Mouse (Mus musculus): ENCODE measurements at regions not wholly inside any gene's neighbourhood (a gene's known extent, or its start where the extent isn't known, plus 50 kb on each side); places are given as distances from the start of the nearest gene placed in this dataset.

DNA sequence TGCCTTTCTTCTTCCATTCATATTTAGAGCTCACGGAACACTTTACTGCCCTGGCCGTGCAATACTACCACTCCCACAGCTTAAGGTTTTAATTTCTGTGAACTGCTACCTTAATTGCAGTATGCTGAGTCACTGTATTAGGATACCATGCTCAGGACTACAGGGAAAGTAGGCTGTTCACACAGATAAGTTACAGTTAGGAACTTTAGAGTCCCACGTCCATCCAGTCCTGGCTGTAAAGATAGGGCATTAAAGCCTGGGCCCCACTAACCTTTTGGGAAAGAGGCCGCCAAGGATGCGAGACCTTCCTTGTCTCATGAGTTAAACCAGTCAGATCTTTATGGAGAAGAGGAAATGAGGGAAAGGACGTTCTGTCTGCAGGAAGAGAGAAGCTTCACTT lies 574.6 kb downstream of the Stpg2 start:
- no peak for DNase-seq (ENCODE audit: low spot score in 2 of 2)

DNA sequence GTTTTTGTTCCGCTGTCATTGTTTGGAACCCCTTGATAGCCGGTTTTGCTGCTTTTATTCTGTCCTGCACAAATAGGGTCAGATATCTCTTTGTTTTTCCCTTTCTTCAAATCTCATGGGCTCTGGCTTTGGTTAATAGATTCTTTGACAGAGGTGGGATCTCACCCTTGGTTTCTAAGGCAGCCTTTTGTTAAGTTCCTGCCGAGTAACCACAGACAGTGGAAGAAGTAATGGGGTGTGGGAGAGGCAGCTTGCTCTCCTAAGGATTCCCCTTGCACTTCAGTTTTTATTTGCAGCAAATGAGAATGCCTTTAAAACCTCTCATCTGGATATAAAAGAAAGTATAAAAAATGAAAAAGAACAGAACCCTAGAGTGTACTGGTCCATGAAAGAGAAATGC lies 577.9 kb downstream of the Stpg2 start:
- DNase-seq (ENCODE audit: low spot score in 2 of 2): no peak

DNA sequence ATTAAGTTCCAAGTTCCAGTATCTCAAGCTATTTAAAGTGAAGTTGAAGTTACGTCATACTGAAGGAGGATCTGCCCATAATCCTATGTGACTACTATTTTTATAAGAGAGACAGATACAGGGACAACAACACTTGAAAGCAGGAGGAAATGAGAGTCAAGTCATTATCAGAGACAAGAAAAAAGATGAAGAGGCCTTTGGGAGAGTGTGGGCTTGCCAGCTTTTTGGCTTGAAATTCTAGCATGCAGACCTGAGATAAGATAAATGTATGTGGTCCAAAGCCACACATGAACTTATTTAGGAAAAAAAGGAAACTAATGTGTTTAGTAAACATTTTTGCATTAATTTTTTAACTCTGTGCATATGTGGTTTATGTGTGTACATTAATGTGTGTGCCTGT lies 581.0 kb downstream of the Stpg2 start:
- DNase-seq (ENCODE audit: low spot score in 2 of 2): no peak

DNA sequence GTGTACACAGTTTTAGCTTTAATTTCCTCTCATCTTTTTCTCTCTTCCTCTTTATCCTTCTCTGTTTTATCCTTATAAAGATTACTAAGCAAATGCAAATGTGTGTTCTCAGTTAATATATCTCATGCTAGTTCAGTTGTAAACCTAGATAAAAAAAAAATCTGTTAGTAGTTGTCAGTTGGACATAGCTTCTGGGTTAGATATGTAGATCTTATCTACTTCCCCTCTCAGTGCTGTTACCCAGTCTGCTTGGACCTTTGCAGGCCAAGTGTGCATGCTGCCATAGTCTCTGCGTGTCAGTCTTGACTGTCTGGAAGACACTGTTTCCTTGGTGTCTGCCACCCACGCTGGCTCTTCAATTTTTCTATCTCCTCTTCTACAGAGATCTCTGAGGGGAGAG lies 583.4 kb downstream of the Stpg2 start:
- no peak for DNase-seq (ENCODE audit: low spot score in 2 of 2)

DNA sequence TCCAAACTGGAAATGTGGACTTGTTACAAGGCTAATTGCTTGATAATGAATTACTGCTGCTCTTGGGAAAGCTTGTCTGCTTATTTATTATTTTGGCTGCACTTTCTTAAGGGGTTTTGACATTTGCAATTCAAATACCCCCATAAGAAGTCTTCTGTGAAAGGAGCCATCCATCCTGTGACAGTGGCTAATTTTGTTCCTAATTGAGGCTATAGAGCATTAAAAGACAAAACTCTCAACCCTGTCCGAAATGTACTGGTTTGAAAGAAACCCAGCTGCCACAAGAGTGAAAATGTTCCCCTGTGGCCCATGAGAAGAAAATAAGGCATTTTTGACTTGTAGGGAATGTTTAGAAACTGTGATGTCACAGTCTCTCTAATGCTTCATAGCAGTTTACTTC lies 591.2 kb downstream of the Stpg2 start:
- DNase-seq (ENCODE audit: low spot score in 2 of 2): no peak

DNA sequence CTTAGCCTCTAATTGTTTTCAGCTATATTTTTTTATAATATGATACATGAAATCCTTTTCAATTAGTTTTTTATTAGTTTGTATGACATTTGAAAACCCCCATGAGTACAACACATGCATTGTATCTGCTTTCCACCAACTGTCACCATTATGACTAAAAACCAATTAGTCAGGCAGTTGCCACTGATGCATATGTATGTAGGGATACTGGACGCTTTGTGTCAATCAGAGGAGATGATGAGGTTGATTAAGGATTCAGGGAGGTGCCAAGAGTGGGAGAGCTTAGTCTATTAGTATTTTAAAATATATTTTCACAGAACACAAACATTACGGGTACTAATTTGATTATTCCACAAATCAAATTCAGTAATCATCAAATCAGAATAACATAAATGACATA lies 593.6 kb downstream of the Stpg2 start:
- DNase-seq (ENCODE audit: low spot score in 2 of 2): no peak

DNA sequence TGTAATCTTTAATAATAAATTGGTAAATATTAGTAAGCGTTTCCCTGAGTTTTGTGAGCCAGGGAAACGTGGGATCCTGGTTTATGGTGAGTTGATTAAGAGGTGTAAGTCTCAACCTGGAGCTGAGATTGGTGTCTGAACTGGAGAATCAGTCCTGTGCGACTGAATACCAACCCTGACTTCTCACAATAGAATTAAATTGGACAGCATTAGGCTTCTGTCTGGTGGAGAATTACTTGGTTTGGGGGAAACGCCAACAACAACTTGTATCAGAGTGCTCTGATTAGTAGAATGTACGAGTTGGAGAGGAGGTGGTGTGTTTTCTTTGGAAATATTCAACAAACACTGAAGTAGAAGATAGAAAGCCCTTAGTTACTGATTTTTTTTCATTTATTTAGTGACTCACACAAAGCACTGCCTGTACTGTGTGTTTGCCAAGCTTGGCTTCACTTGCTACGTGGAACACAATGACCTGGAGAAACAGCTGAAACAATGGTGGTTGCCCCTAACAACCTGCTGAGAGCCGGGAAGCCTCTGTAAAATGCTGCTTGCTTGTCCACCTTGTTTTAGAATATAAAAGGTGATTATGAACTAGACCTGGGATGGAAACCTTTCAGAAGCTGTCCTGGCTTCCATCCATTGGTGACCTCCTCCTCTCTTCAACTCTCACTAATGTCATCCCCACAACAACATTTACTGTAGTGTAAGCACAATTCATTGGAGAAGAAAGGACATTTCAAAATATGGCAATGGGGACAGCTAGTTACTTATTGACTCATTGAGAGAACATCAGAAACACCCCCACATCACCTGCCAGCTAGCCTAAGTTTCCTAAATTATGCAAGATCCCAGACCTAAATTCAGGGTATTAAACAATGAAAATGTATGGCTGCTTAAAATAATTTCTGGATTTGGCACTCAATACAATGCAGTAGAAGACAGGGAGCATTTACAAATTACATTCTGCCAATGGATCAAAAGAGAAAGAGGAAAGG lies 597.5 kb downstream of the Stpg2 start:
- DNase-seq (ENCODE audit: low spot score in 2 of 2): peak; percentile 32 to 40

DNA sequence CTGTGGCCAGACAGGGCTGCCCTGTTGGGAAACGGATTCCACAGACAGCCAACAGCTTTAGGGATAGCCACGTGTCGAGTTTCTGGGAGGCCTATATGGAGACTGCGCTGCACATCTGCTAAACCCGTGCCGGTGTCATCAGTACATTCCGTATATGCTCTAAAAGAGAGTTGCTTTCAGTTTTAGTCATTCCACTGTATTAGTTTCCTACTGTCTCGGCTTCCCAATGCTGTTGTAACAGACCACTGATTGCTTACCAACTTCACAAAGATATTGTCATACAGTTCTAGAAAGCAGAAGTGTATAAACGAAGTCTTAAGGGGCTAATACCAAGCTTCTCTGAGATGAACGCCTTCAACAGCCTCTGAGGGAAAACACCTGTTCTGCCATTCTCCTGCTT lies 622.5 kb downstream of the Stpg2 start:
- no peak for DNase-seq (ENCODE audit: low spot score in 2 of 2)

DNA sequence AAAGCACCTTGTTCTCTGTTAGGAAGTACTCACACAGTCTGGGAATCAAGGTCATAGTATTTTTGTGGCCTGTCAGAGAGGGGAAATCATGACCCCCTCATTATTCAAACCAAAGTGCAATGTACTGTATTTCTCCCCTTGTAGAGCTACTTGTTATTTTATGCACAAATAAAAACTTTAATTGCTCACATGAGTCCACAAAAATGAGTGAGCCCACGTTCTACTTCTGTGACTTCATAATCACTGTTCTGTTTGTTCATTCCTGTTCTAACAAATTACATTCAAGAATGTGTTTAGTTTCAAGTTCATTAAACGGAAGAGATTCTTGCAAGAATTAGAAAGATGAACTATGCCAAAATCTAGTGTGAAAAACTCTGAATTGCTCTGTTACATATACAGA lies 623.1 kb downstream of the Stpg2 start:
- no peak for DNase-seq (ENCODE audit: low spot score in 2 of 2)

DNA sequence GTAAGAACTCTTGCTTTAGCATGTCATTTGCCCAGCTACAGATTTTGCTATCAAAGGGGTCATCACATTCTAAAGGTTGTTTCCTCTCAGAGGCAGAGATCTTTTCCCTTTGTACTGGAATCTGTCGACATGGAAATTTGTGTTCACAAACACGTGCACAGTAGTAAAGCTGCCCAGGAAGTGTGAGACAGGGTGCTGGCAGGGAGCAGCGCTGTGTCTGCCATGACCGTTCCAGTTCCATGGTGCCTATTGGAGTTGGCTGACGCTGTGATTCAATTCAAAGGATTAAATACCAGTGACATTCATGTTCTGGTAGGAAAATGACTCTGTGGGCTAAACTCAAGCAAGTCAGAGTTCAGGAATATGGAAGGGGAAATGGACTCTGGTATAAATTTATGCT lies 627.1 kb downstream of the Stpg2 start:
- no peak for DNase-seq (ENCODE audit: low spot score in 2 of 2)

DNA sequence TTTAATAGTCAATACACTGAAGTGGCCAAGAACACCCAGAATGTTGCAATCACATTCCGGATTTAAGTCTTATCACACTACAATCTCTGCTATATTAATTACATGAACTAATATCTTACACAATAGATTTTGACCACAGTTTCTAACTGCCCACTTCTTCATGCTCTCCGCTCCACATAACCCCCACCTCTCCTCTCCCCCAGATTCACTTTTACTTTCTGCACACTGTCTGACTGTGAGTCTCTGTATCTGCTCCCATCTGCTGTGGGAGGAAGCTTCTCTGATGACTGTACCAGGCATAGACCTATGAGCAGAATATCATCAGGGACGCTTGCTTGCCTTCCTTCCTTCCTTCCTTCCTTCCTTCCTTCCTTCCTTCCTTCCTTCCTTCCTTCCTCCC lies 636.5 kb downstream of the Stpg2 start:
- DNase-seq (ENCODE audit: low spot score in 2 of 2): no peak

DNA sequence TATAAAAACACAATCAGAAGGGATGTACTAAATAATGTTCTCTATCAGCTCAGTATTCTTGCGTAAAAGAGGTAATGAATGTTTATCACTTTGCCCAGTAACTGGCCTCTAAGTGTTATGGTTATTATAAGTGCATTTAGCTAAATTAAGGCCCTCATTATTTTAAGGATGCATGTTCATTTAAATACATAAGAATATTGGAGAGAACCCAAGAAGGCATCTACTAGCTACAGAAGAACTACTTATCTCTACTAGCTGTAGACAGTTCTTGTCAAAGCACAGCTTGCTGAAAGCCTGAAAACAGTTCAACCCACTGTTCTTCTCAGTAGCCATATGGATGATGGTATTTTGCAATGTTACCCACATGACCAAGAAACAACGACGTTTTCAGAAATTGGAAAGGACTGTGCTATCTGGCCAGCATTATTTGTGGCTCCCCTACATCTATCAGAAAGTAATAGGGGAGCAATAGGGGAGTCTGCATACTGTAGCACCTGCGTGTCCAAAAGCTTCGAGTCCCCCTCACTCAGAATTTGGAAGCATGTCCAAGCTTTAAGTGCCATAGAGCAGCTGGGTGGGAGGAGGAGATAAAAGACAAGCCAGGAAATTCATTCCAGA lies 637.6 kb downstream of the Stpg2 start:
- DNase-seq (ENCODE audit: low spot score in 2 of 2): no peak

DNA sequence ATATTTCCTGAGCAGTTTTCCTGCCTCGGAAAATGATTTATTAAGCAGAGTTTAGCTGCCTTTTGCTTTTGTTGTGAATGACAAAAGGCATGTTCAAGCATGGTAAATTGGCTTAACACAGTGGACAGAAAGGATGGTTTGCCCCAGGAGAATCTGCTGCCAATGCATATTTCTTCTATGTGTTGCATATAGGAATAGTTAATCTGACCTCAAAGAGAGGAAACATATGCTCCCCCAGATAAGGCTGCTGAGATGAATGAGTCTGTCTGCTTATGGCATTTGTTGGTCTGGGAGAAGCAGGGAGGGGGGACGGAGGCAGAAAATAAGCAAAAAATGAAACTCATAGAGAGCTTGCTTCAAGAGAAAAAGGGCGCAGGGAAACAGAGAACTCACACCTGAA lies 638.9 kb downstream of the Stpg2 start:
- no peak for DNase-seq (ENCODE audit: low spot score in 2 of 2)

DNA sequence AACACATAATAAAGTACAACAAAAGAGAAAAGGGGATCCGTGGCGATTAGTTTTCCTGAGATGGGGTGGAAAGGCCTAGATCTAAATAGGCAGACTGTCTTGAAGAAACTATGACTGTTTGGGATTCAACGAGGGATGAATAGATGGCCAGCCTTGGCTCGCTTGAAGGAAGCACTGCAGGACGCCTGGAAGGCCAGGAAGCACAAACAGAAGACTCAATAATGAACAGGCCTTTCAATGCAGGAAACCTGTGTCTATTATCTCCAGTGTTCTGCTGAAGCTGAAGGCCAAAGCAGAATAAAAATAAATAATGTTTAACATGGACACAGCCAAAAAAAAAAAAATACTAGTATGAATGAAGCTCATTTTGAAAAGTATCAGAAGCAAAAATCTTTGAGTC lies 642.3 kb downstream of the Stpg2 start:
- DNase-seq (ENCODE audit: low spot score in 2 of 2): no peak

DNA sequence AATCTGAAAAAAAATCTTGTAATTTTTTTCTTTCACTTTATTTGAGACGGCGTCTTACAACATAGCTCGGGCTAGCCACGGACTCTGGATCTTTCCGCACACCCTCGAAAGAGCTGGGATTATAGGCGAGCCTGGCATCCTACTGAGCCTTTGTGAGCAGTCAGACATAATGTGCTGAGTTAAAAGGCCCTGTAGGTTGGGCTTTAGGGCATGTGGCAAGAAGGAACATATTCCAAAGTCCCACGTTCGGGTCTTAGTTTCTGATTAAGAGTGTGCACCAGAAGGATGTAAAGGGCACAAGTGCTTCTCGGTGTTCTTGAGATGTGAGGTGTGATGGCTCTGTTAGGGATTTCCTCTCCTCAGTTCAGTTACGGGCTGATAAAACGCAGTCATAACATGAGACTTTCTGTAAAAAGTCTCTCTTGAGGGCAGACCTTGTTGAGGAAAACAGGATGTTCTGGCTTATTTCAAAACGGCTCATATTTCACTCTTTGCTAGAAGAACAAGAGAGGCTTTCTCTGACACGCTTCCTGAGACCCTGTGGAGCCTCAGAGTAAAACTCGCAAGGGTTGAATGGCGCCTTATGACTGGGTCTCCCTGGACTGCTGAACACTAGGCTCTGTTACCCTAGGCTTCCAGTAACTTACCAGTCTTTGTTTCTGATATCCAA lies 654.6 kb downstream of the Stpg2 start:
- DNase-seq (ENCODE audit: low spot score in 2 of 2): no peak

DNA sequence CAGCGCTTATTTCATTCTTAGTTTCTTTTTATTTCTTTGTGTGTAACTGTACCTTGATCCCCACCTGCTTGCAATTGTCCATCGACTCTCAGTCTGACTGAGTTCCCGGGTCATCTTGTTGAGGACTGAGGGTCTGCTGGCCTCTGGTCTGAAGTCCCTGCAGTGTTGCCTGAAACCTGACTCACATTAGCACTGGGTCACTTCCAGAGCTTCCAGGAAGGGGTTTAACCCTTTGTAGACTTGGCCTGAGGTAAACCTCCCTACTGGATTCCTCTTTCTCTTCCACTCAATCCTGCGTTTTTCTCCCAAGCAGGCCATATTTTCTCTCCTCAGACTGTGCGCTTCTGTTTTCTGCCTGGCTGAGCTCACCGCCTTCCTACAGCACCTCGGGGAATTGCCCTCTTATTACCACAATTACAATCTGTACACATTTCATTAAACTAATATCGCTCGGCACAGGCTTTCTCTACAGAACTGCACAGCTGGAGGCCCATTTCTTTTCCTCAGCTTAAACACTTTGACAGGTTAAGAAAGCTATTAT lies 655.4 kb downstream of the Stpg2 start:
- no peak for DNase-seq (ENCODE audit: low spot score in 2 of 2)

DNA sequence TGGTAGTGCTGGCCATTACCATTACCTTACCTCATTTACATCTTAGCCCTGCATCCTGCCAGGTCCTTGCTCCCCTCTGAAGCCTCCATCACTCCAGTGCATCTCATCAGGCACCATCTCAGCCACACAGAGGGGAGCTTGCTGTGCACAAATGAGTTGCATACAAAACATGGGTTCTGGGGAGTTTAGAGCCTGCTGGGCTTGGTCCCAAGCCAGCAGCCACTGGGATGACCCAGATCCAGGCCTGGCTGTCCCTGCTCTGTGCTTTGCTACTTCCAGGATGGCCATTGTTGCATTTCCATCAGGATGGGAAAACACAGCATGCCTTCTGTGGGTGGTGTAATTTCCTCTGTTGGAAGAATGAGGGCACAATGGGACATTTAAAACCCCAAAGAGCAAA lies 660.8 kb downstream of the Stpg2 start:
- no peak for DNase-seq (ENCODE audit: low spot score in 2 of 2)

DNA sequence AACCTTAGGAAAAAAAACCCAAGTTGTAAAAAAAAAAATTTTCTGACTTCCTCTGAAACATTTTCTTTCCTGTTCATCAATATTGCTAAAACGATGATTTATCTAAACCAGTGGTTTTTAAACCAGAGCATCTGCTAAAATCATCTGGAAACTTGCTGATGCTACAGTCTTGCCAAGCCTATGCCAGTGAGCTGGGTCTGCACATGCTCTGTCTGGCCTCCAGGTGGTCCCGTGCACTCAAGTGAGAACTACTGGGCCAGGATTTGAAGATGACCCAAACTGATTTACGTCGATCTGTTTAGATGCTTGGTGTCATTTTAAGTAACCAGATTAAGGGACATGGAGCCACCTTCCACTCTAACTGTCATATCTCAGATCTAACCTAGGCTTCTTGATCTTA lies 661.5 kb downstream of the Stpg2 start:
- no peak for DNase-seq (ENCODE audit: low spot score in 2 of 2)

DNA sequence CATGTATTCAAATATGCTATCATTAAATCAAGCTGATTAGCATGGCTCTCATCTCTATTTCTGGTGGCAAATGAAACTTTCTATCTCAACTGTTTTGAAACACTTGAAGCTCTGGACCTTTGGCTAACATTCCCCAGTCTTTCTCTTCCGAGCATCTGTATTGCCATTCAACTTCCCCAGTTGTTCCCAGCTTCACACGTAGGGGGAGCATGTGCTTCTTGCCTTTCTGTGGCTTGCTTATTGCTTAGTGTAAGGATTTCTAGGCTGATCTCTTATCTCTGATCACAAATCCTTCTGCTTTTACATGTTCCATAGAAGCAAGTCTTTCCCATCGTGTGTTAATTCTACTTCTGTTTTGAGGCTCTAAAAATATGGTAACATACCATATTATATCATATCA lies 662.0 kb downstream of the Stpg2 start:
- no peak for DNase-seq (ENCODE audit: low spot score in 2 of 2)

DNA sequence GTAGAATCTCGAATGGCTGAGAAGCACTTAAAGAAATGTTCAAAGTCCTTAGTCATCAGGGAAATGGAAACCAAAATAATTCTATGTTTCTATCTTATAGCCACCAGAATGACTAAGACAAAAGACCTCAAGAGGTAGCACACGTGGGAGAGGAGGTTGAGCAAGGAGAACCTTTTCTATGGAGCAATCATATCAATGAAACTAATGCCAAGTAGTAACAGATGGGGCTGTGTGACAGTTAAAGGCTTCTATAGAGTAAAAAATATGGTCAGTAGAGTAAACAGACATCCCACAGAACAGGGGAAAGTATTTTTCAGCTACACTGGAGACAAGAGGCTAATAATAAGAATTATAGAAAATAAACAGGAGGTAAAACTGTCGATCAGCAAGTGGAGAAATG lies 664.3 kb downstream of the Stpg2 start:
- no peak for DNase-seq (ENCODE audit: low spot score in 2 of 2)

DNA sequence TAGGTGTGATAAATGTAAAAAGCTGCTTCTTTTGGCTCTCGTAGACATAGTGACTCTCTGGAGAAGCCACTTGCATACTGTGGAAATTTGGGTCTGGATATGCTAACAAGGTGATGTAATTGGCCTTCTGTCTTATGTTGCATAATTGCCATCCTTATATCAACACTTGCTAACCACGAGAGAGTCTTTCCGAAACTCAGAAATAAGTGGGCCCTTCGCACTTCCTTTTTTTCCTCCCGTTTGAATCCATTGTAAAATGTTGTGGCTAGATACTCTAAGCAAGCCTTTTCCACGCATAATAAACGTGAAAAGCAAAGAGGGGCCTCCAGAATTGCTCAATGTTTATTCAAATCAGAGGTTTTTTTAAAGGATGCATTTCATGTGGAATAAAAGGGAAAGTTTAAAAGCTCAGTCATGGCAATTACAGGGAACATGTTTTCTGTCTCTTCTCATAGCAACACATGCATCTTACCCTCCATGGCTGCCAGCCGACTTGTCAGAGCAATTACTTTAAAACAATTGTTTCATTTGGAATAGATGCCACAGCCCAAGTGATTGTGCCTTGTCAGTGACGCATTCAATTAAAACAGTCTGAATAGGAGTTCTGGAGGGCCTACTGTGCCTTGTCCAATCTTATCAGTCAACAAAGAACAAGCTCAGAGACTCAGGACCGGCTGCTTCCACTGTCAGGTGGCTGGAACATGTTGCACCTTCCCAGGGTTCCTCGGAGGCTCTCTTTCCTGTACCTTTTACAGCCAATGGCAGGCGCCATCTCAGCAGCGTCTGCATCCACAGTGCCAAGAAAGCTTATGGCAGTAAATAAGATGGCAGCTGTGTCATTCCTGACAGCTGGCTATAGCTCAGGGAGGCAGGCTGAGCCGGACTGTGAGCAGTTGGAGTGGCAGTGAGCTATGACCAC lies 680.7 kb downstream of the Stpg2 start:
- peak; percentile 3 to 7 for DNase-seq (ENCODE audit: low spot score in 2 of 2)
